Mouse (Mus musculus) olfactory bulb, adult 2 months (tissue): Measurements from ENCODE around the gene Pde8a.

Source experiments
- CTCF ChIP-seq: fragments of 200-500 bp; IDR thresholded peaks from 2 replicates; pipeline ENCODE4 v1.5.1; 2012; ENCODE audit warnings: low read depth, mild to moderate bottlenecking, low read length, moderate library complexity; ENCODE audit not compliant: insufficient read depth
- POLR2A ChIP-seq: fragments of 200-500 bp; IDR thresholded peaks from 2 replicates; pipeline ENCODE4 v1.6.1; 2012; ENCODE audit warnings: mild to moderate bottlenecking, low read depth, low read length, moderate library complexity; ENCODE audit not compliant: insufficient read depth

DNA sequence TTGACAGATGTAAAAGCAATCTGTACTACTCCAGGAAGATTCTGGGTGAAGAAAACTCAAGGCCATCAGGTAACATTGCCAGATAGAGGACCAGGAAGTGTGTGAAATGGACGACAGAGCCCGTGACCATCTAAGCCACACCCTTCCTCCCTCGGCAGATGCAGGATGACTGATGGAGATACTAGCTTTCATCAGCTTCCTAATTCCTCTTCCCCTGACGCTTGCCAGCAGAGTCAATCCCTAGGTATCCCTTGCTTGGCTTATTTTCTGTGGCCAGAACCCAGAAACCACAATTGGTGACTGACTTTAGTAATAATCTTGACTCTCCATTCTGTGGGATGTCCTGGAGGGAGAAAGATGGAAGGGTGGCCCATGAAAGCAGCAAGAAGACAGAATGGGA, 17.9 kb upstream of the Pde8a start:
- TF ChIP-seq CTCF = no peak
- no peak for TF ChIP-seq POLR2A
